Mouse (Mus musculus) lung, embryonic 14.5 days (tissue): ENCODE measurements around the gene Srpk2. TPM values are rescaled to one million over a fixed set of nuclear protein-coding genes. Genes with fewer than 3 reads are reported as not detected.
A peak's percentile ranks its signal among the peaks of the same experiment; 100 is the strongest.
"Not testable (repeated sequence)": the region's sequence is repeated elsewhere in the genome, so short reads cannot be mapped to it uniquely, and the experiment has no call there.

Source experiments
- ATAC-seq: fragments of 200-750 bp; cut with Nextera tagmentation; 2 replicates; pipeline ENCODE4 v1.8.0; 2017; ENCODE audit warnings: mild to moderate bottlenecking, moderate TSS enrichment, moderate library complexity; ENCODE audit not compliant: insufficient read depth
- DNase-seq: peaks from one replicate; pipeline ENCODE4 v3.0.0-alpha.2; 2015
- H3K27ac ChIP-seq: fragments of 300-500 bp; sonication (generic); 2 replicates; pipeline ENCODE4 v1.5.1; 2014; ENCODE audit warnings: low read depth, mild to moderate bottlenecking, moderate library complexity
- H3K27me3 ChIP-seq: fragments of 300-500 bp; sonication (generic); 2 replicates; pipeline ENCODE4 v1.6.1; 2014; ENCODE audit warnings: low read length, control low read depth; ENCODE audit not compliant: insufficient read depth
- H3K36me3 ChIP-seq: fragments of 300-500 bp; sonication (generic); 2 replicates; pipeline ENCODE4 v1.6.1; 2014; ENCODE audit warnings: control low read depth; ENCODE audit not compliant: insufficient read depth
- H3K4me1 ChIP-seq: fragments of 300-500 bp; sonication (generic); 2 replicates; pipeline ENCODE4 v1.6.1; 2014; ENCODE audit warnings: antibody characterized with exemption, control low read depth; ENCODE audit not compliant: insufficient read depth
- H3K4me2 ChIP-seq: fragments of 300-500 bp; sonication (generic); 2 replicates; pipeline ENCODE4 v1.6.1; 2014; ENCODE audit warnings: mild to moderate bottlenecking
- H3K4me3 ChIP-seq: fragments of 300-500 bp; sonication (generic); 2 replicates; pipeline ENCODE4 v1.5.1; 2014; ENCODE audit warnings: low read depth, low read length
- H3K9ac ChIP-seq: fragments of 300-500 bp; sonication (generic); 2 replicates; pipeline ENCODE4 v1.6.1; 2014
- H3K9me3 ChIP-seq: fragments of 300-500 bp; sonication (generic); 2 replicates; pipeline ENCODE4 v1.6.1; 2016; ENCODE audit warnings: low read depth, low read length, control low read depth
- CTCF ChIP-seq: IDR thresholded peaks from 2 replicates; pipeline ENCODE4 v1.5.1; 2016; ENCODE audit warnings: antibody characterized with exemption, low read depth
- WGBS: fragments of 180-500 bp; shearing (Covaris S2); extraction: QIAGEN DNeasy Blood & Tissue Kit; methylation state at CpG from one replicate; pipeline ENCODE4 v1.1.7; 2014; 5-methylcytosine and 5-hydroxymethylcytosine counted together
- polyA plus RNA-seq: library from polyadenylated mRNA; unstranded; fragments of >200 nt; fragmentation: Nextera tagmentation; extraction: Ambion mirVana; gene quantifications from 2 replicates; pipeline ENCODE4 v1.2.1, GENCODE M21; 2014

Gene Srpk2
- polyA plus RNA-seq, 1 experiment from 2014 or later, result 49.2 TPM

- TF ChIP-seq CTCF, result no peak
These were observed 85.9 kb downstream of the Srpk2 start for GRCm38 (mm10) chr5:23598491-23598890.

GRCm38 (mm10) chr5:23597999-23598398, 86.4 kb downstream of the Srpk2 start:
- TF ChIP-seq CTCF, result no peak
- Histone ChIP-seq H3K9ac (no peak overlapping the region), H3K27ac (no peak overlapping the region), H3K4me3 (no peak overlapping the region), H3K27me3 (no peaks in the 10 kb centered on the region), H3K9me3 (no peaks in the 10 kb centered on the region), H3K4me1 (no peaks in the 10 kb centered on the region), H3K36me3 (0 out of 2 replicates have a peak, but pooled peaks cover 2% of the 10 kb centered on the region), H3K4me2 (no peak overlapping the region)
- 27% methylated on average over 1 of the region's 1 CpGs for WGBS
- no peak for ATAC-seq
- DNase-seq, result no peak

More at GRCm38 (mm10) chr5:23598491-23598890, 85.9 kb downstream of the Srpk2 start:
- Histone ChIP-seq H3K27ac (no peak overlapping the region), H3K9ac (no peak overlapping the region), H3K4me1 (no peaks in the 10 kb centered on the region), H3K9me3 (no peaks in the 10 kb centered on the region), H3K36me3 (0 out of 2 replicates have a peak, but pooled peaks cover 2% of the 10 kb centered on the region), H3K27me3 (no peaks in the 10 kb centered on the region), H3K4me2 (no peak overlapping the region), H3K4me3 (no peak overlapping the region)
- ATAC-seq, result no peak
- DNase-seq, result peak; percentile 30
- WGBS, result 64% methylated on average over 12 of the region's 12 CpGs

- Histone ChIP-seq H3K27me3 (no peaks in the 10 kb centered on the region), H3K36me3 (0 out of 2 replicates have a peak, but pooled peaks cover 2% of the 10 kb centered on the region), H3K4me2 (no peak overlapping the region), H3K4me3 (no peak overlapping the region), H3K4me1 (no peaks in the 10 kb centered on the region), H3K9me3 (no peaks in the 10 kb centered on the region), H3K27ac (no peak overlapping the region), H3K9ac (no peak overlapping the region)
- no peak for TF ChIP-seq CTCF
- DNase-seq (no peak), ATAC-seq (no peak)
- 77% methylated on average over 8 of the region's 8 CpGs for WGBS
These were observed 87.1 kb downstream of the Srpk2 start for GRCm38 (mm10) chr5:23597260-23597864.

- 85% methylated on average over 5 of the region's 5 CpGs for WGBS
- no peak overlapping the region for H3K4me3 ChIP-seq
- no peaks in the 10 kb centered on the region for H3K4me1 ChIP-seq
- ATAC-seq (no peak), DNase-seq (no peak)
- no peaks in the 10 kb centered on the region for H3K27me3 ChIP-seq
- no peak for TF ChIP-seq CTCF
- H3K4me2 ChIP-seq, result no peak overlapping the region
- 0 out of 2 replicates have a peak, but pooled peaks cover under 1% of the 10 kb centered on the region for H3K36me3 ChIP-seq
- no peaks in the 10 kb centered on the region for H3K9me3 ChIP-seq
- H3K27ac ChIP-seq, result no peak overlapping the region
- no peak overlapping the region for H3K9ac ChIP-seq
These were observed 88.0 kb downstream of the Srpk2 start for GRCm38 (mm10) chr5:23596326-23596965.

GRCm38 (mm10) chr5:23590298-23590697, 94.1 kb downstream of the Srpk2 start:
- not testable (repeated sequence) for H3K9me3 ChIP-seq, DNase-seq, H3K27ac ChIP-seq, ATAC-seq, H3K4me3 ChIP-seq, H3K36me3 ChIP-seq, H3K9ac ChIP-seq, H3K4me2 ChIP-seq, H3K27me3 ChIP-seq, H3K4me1 ChIP-seq
- WGBS, result 83% methylated on average over 4 of the region's 5 CpGs

- Histone ChIP-seq H3K36me3 (no peaks in the 10 kb centered on the region), H3K4me1 (no peaks in the 10 kb centered on the region), H3K9me3 (no peaks in the 10 kb centered on the region), H3K27me3 (no peaks in the 10 kb centered on the region), H3K9ac (no peak overlapping the region), H3K27ac (no peak overlapping the region), H3K4me2 (no peak overlapping the region), H3K4me3 (no peak overlapping the region)
- DNase-seq (no peak), ATAC-seq (no peak)
- TF ChIP-seq CTCF, result no peak
- WGBS, result 59% methylated on average over 2 of the region's 2 CpGs
These were observed 96.8 kb downstream of the Srpk2 start for GRCm38 (mm10) chr5:23587614-23588013.

- Histone ChIP-seq H3K27ac (no peak overlapping the region), H3K9me3 (no peaks in the 10 kb centered on the region), H3K4me3 (no peak overlapping the region), H3K4me2 (no peak overlapping the region), H3K9ac (no peak overlapping the region), H3K27me3 (no peaks in the 10 kb centered on the region), H3K36me3 (no peaks in the 10 kb centered on the region), H3K4me1 (no peaks in the 10 kb centered on the region)
- no peak for TF ChIP-seq CTCF
- ATAC-seq, result no peak
- WGBS, result 77% methylated on average over 13 of the region's 13 CpGs
- DNase-seq, result no peak
These were observed 97.6 kb downstream of the Srpk2 start for GRCm38 (mm10) chr5:23586531-23587453.
